Mouse (Mus musculus) myocyte (in vitro differentiated cells): ENCODE measurements at regions not wholly inside any gene's neighbourhood (a gene's known extent, or its start where the extent isn't known, plus 50 kb on each side); places are given as distances from the start of the nearest gene placed in this dataset.

Source experiments
- E2F4 ChIP-seq: IDR thresholded peaks from one replicate; pipeline ENCODE4 v1.6.1; 2011; ENCODE audit warnings: mild to moderate bottlenecking, control low read depth, moderate library complexity; ENCODE audit not compliant: insufficient read depth
- MAX ChIP-seq: IDR thresholded peaks from one replicate; pipeline ENCODE4 v1.6.1; 2011; ENCODE audit warnings: low read depth, mild to moderate bottlenecking, control low read depth
- POLR2A ChIP-seq: IDR thresholded peaks from one replicate; pipeline ENCODE4 v1.6.1; 2011; ENCODE audit warnings: low read depth, mild to moderate bottlenecking, control low read depth, moderate library complexity; ENCODE audit not compliant: insufficient read length
- SRF ChIP-seq: IDR thresholded peaks from one replicate; pipeline ENCODE4 v1.6.1; 2011; ENCODE audit warnings: low read depth; ENCODE audit not compliant: control insufficient read depth, insufficient read length
- TCF12 ChIP-seq: IDR thresholded peaks from one replicate; pipeline ENCODE4 v1.6.1; 2011; ENCODE audit warnings: mild to moderate bottlenecking, control low read depth; ENCODE audit not compliant: poor library complexity, insufficient read depth, severe bottlenecking
- USF1 ChIP-seq: IDR thresholded peaks from one replicate; pipeline ENCODE4 v1.6.1; 2011; ENCODE audit warnings: low read depth, mild to moderate bottlenecking, control low read depth, moderate library complexity

DNA sequence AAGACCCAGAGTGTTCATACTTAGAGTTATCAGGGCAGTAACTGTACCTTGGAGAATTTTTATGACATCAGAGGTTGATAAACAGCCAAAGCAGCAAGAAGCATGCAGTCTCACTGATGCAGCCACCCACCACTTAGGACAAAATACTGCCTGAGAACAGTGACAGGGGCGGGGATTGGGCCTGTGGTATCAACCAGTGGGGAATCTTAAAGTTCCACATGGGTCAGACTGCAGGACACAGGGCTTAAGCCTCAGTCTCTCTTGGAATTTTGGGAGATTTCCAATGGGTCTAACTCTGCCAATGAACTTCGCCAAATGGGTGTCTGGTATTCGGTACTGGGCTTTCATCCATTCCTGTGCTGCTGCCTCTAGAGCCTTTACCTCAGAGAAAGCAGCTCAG lies 88.8 kb upstream of the Stac start:
- TF ChIP-seq POLR2A, result no peak
- no peak for TF ChIP-seq MAX
- TF ChIP-seq SRF, result no peak
- TF ChIP-seq TCF12, result no peak
- no peak for TF ChIP-seq USF1
- TF ChIP-seq E2F4, result no peak
